Mouse (Mus musculus): Measurements from ENCODE around the gene Rdh9. TPM values are rescaled to one million over a fixed set of nuclear protein-coding genes. Genes with fewer than 3 reads are reported as not detected.

Gene Rdh9
- total and polyA plus RNA-seq, 3 experiments: 0.04 TPM; not detected in 2

- peaks cover 0 to 23% of the 10 kb centered on the region in 2 experiments; a peak in 2 of 4 replicates for H3K36me3 ChIP-seq (ENCODE audit: control insufficient read depth in 1 of 2, insufficient read depth in 2 of 2, low read length in 2 of 2)
- peak overlapping the region; percentile 32 for H3K4me3 ChIP-seq (ENCODE audit: control insufficient read depth in 1 of 2, insufficient read depth in 1 of 2, low read depth in 2 of 2, low read length in 2 of 2)
- no peaks in the 10 kb centered on the region for H3K27me3 ChIP-seq (ENCODE audit: control insufficient read depth in 1 of 2, insufficient read depth in 2 of 2, low read length in 2 of 2)
- H3K27ac ChIP-seq (ENCODE audit: control insufficient read depth, low read depth, low read length): peak overlapping the region; percentile 89
- H3K9me3 ChIP-seq (replicated peaks; ENCODE audit: insufficient read depth, low read length): no peaks in the 10 kb centered on the region
- H3K79me2 ChIP-seq (ENCODE audit: control insufficient read depth, insufficient read depth, low read length, poor library complexity): peaks cover 9% of the 10 kb centered on the region
- DNase-seq (ENCODE audit: low read depth, low spot score): peak; percentile 91
- peak overlapping the region; percentile 49 for H3K9ac ChIP-seq (ENCODE audit: control insufficient read depth, low read depth, low read length, poor library complexity, severe bottlenecking)
- H3K4me1 ChIP-seq (ENCODE audit: control insufficient read depth in 1 of 2, insufficient read depth in 2 of 2, low read length in 2 of 2): peaks cover 5 to 23% of the 10 kb centered on the region in 2 experiments; a peak in 3 of 4 replicates
- TF ChIP-seq MAZ (IDR thresholded peaks at IDR 0.05; ENCODE audit: low read depth, low read length) (peak; percentile 35; the same call in 1 of the 2 replicates), ZMIZ1 (IDR thresholded peaks at IDR 0.05; ENCODE audit: low read depth, low read length) (no peak), TBP (IDR thresholded peaks at IDR 0.05; ENCODE audit: low read depth, low read length) (peak; percentile 49), TAL1 (IDR thresholded peaks at IDR 0.05; ENCODE audit: low read length) (peak; percentile 67), MAX (IDR thresholded peaks at IDR 0.05; ENCODE audit: low read length) (peak; percentile 83), TCF12 (IDR thresholded peaks at IDR 0.05; ENCODE audit: low read depth, low read length) (peak; percentile 67), MXI1 (IDR thresholded peaks at IDR 0.05; ENCODE audit: low read depth, low read length) (peak; percentile 95), UBTF (IDR thresholded peaks at IDR 0.05; ENCODE audit: borderline replicate concordance, insufficient read depth, low read depth, low read length) (no peak), ELF1 (IDR thresholded peaks at IDR 0.05; ENCODE audit: low read depth, low read length) (peak; percentile 76; the same call in 1 of the 2 replicates), JUND (IDR thresholded peaks at IDR 0.05; ENCODE audit: low read depth, low read length) (0 out of 2 replicates have a peak, but pooled peaks have one; percentile 20), MYC (IDR thresholded peaks at IDR 0.05; ENCODE audit: low read depth, low read length) (peak; percentile 96), ZNF384 (IDR thresholded peaks at IDR 0.05; ENCODE audit: low read depth, low read length) (no peak), RCOR1 (IDR thresholded peaks at IDR 0.05; ENCODE audit: low read depth, low read length) (peak; percentile 69), GATA1 (IDR thresholded peaks at IDR 0.05; ENCODE audit: low read depth, low read length) (peak; percentile 67), EP300 (IDR thresholded peaks at IDR 0.05; ENCODE audit: low read depth in 1 of 2, low read length in 2 of 2) (peak; percentile 82 to 83), ZC3H11A (IDR thresholded peaks at IDR 0.05; ENCODE audit: low read depth, low read length) (no peak), NRF1 (IDR thresholded peaks at IDR 0.05; ENCODE audit: insufficient read depth, low read depth, low read length, poor library complexity, severe bottlenecking) (peak; percentile 30; the same call in 1 of the 2 replicates), MAFK (IDR thresholded peaks at IDR 0.05; ENCODE audit: borderline replicate concordance, low read depth, low read length) (no peak), KAT2A (conservative IDR thresholded peaks at IDR 0.05; ENCODE audit: low read depth, low read length) (peak; percentile 37; the same call in 1 of the 2 replicates), CHD1 (IDR thresholded peaks at IDR 0.05; ENCODE audit: low read depth, low read length) (no peak), HCFC1 (IDR thresholded peaks at IDR 0.05; ENCODE audit: low read depth, low read length) (peak; percentile 65; the same call in 1 of the 2 replicates), RAD21 (IDR thresholded peaks at IDR 0.05; ENCODE audit: low read depth, low read length) (no peak), POLR2AphosphoS2 (IDR thresholded peaks at IDR 0.05; ENCODE audit: low read length) (peak; percentile 63; the same call in 1 of the 2 replicates), CTCF (IDR thresholded peaks at IDR 0.05 in 2 of 3, conservative IDR thresholded peaks at IDR 0.05 in 1 of 3; ENCODE audit: control insufficient read depth in 1 of 3, insufficient read depth in 1 of 3, low read depth in 2 of 3, low read length in 3 of 3, poor library complexity in 1 of 3, severe bottlenecking in 1 of 3) (no peak), GABPA (IDR thresholded peaks at IDR 0.05; ENCODE audit: low read depth, low read length) (no peak), NELFE (IDR thresholded peaks at IDR 0.05; ENCODE audit: low read depth, low read length) (0 out of 2 replicates have a peak, but pooled peaks have one; percentile 39), POLR2AphosphoS5 (IDR thresholded peaks at IDR 0.05; ENCODE audit: borderline replicate concordance, low read depth, low read length) (no peak), MEF2A (IDR thresholded peaks at IDR 0.05; ENCODE audit: extremely low read depth, insufficient replicate concordance, low read depth, low read length, poor library complexity, severe bottlenecking) (no peak), ETS1 (IDR thresholded peaks at IDR 0.05; ENCODE audit: low read depth, low read length) (peak; percentile 84), ZKSCAN1 (IDR thresholded peaks at IDR 0.05; ENCODE audit: low read depth, low read length) (no peak), USF1 (IDR thresholded peaks at IDR 0.05; ENCODE audit: low read depth, low read length) (peak; percentile 68), E2F4 (IDR thresholded peaks at IDR 0.05; ENCODE audit: borderline replicate concordance, low read depth, low read length) (no peak), BHLHE40 (IDR thresholded peaks at IDR 0.05; ENCODE audit: borderline replicate concordance, low read depth, low read length) (peak; percentile 84), MYB (IDR thresholded peaks at IDR 0.05; ENCODE audit: low read depth, low read length) (0 out of 2 replicates have a peak, but pooled peaks have one; percentile 30), POLR2A (IDR thresholded peaks at IDR 0.05; ENCODE audit: control insufficient read depth in 1 of 2, insufficient read depth in 1 of 2, low read depth in 1 of 2, low read length in 2 of 2, poor library complexity in 1 of 2) (peak in 1 of 2 experiments; percentile 17; a peak in 1 of 4 replicates), CHD2 (IDR thresholded peaks at IDR 0.05; ENCODE audit: low read length) (no peak), SMC3 (IDR thresholded peaks at IDR 0.05; ENCODE audit: low read depth, low read length) (no peak)
Observed at GRCm38 (mm10) chr10:127736916-127737315, 39.3 kb upstream of the Rdh9 start.

Measured in MEL (cell line).